Comparison of ENCODE assay signal across 16 mouse cellular contexts in genomic region chr2:26574862-26575261, GRCm38 (mm10). TPM values are rescaled to one million over a fixed set of nuclear protein-coding genes. Genes with fewer than 3 reads are reported as not detected.
DNase-seq lines count a peak whose midpoint lies in the region; ATAC-seq and TF ChIP-seq lines count a peak whose summit lies in the region.
"Had no signal": no experiment of that assay in that cellular context is flagged by ENCODE, and none has a peak within 500 bp of the region (broad histone marks: within the 10 kb centered on the region; RNA-seq: fewer than 3 reads in every experiment).

No protein-coding gene starts in this region.

- H3K9ac ChIP-seq in heart, embryonic 15.5 days = no peak overlapping the region
- H3K9ac ChIP-seq in kidney, postnatal 0 days (ENCODE audit: low read depth, low read length) = no peak overlapping the region
- peak overlapping the region; percentile 66 for H3K9ac ChIP-seq in liver, embryonic 12.5 days

- H3K4me2 ChIP-seq in heart, embryonic 15.5 days = no peak overlapping the region
- H3K4me2 ChIP-seq in kidney, postnatal 0 days (ENCODE audit: low read length) = no peak overlapping the region
- H3K4me2 ChIP-seq in liver, embryonic 12.5 days = peak overlapping the region; percentile 65; the same call in 1 of the 2 replicates

- no peak for DNase-seq in heart, adult 18-20 months
- no peak for DNase-seq in kidney, postnatal 0 days (ENCODE audit: low spot score)
- no peak for DNase-seq in kidney, adult 11 months
- DNase-seq in embryo, embryonic 10.5 days (ENCODE audit: low spot score) = peak; percentile 55
- DNase-seq in thymus, postnatal 25 days = no peak
- DNase-seq: cerebellum, adult 18-20 months; heart, postnatal 14 days; kidney, postnatal 14 days; thymus, postnatal 36 days had no signal

- WGBS in heart, embryonic 15.5 days = 51% methylated on average over 5 of the region's 5 CpGs
- WGBS in kidney, postnatal 0 days = 76% methylated on average over 5 of the region's 5 CpGs
- 50% methylated on average over 5 of the region's 5 CpGs for WGBS in liver, embryonic 12.5 days (ENCODE audit: insufficient replicate concordance)

- ATAC-seq in heart, embryonic 15.5 days (replicated peaks; ENCODE audit: insufficient number of reproducible peaks, insufficient read depth, low FRiP score, low read depth) = no peak
- no peak for ATAC-seq in kidney, postnatal 0 days (replicated peaks; ENCODE audit: low FRiP score, low read depth)
- no peak for ATAC-seq in liver, embryonic 12.5 days

- H3K4me1 ChIP-seq in heart, embryonic 15.5 days (replicated peaks) = peaks cover 66% of the 10 kb centered on the region
- peaks cover 22% of the 10 kb centered on the region for H3K4me1 ChIP-seq in kidney, postnatal 0 days (replicated peaks; ENCODE audit: insufficient read depth, low read length)
- peaks cover 100% of the 10 kb centered on the region for H3K4me1 ChIP-seq in liver, embryonic 12.5 days

- H3K27ac ChIP-seq in heart, embryonic 15.5 days = peak overlapping the region; percentile 86
- peak overlapping the region; percentile 70 for H3K27ac ChIP-seq in kidney, postnatal 0 days
- H3K27ac ChIP-seq in liver, embryonic 12.5 days = peak overlapping the region; percentile 87

- H3K27me3 ChIP-seq in heart, embryonic 15.5 days = no peaks in the 10 kb centered on the region
- H3K27me3 ChIP-seq in kidney, postnatal 0 days (ENCODE audit: insufficient read depth, low read length) = no peaks in the 10 kb centered on the region
- H3K27me3 ChIP-seq in liver, embryonic 12.5 days (replicated peaks) = no peaks in the 10 kb centered on the region

- H3K4me3 ChIP-seq in heart, embryonic 15.5 days = no peak overlapping the region
- H3K4me3 ChIP-seq in kidney, postnatal 0 days (replicated peaks; ENCODE audit: low read depth, low read length) = no peak overlapping the region
- H3K4me3 ChIP-seq in liver, embryonic 12.5 days = no peak overlapping the region
- H3K4me3 ChIP-seq: myocyte had no signal

- no peak for TF ChIP-seq CTCF in kidney, postnatal 0 days (IDR thresholded peaks at IDR 0.05; ENCODE audit: low read depth)

- no peaks in the 10 kb centered on the region for H3K9me3 ChIP-seq in heart, embryonic 15.5 days (replicated peaks)
- no peaks in the 10 kb centered on the region for H3K9me3 ChIP-seq in kidney, postnatal 0 days (replicated peaks; ENCODE audit: low read length)
- no peaks in the 10 kb centered on the region for H3K9me3 ChIP-seq in liver, embryonic 12.5 days (replicated peaks)

- H3K36me3 ChIP-seq in heart, embryonic 15.5 days = no peaks in the 10 kb centered on the region
- H3K36me3 ChIP-seq in kidney, postnatal 0 days (ENCODE audit: insufficient read depth, low read length) = no peaks in the 10 kb centered on the region
- H3K36me3 ChIP-seq in liver, embryonic 12.5 days = no peaks in the 10 kb centered on the region

RNA-seq across cellular contexts. Expression of gene Egfl7, which starts 5.0 kb away (rescaled TPM):
- 159 and 197 TPM in 2 replicates for polyA plus RNA-seq in heart, embryonic 15.5 days (2015; fragmentation: Nextera tagmentation; extraction: Ambion mirVana)
- total RNA-seq in heart, adult 18-20 months (2021) = 10 to 100 TPM; 94.2 to 94.8 TPM
- 199 and 211 TPM in 2 replicates for polyA plus RNA-seq in kidney, postnatal 0 days (2015; fragmentation: Nextera tagmentation; extraction: Ambion mirVana)
- 106 and 120 TPM in 2 replicates for polyA plus RNA-seq in liver, embryonic 12.5 days (2016; fragmentation: Nextera tagmentation; extraction: Ambion mirVana)

RNA-seq across cellular contexts. Expression of gene Gm20532, which starts 11.6 kb away (rescaled TPM):
- not detected in 2 replicates for polyA plus RNA-seq in heart, embryonic 15.5 days (2015; fragmentation: Nextera tagmentation; extraction: Ambion mirVana)
- not detected for total RNA-seq in heart, adult 18-20 months (2021)
- not detected in 2 replicates for polyA plus RNA-seq in kidney, postnatal 0 days (2015; fragmentation: Nextera tagmentation; extraction: Ambion mirVana)
- polyA plus RNA-seq in liver, embryonic 12.5 days (2016; fragmentation: Nextera tagmentation; extraction: Ambion mirVana) = not detected in 2 replicates
- total RNA-seq: heart, postnatal 14 days; left cerebral cortex, adult 18-20 months had no signal
- polyA plus RNA-seq: embryonic facial prominence, embryonic 11.5 days; limb, embryonic 14.5 days; myocyte; stomach, embryonic 16.5 days had no signal

RNA-seq across cellular contexts. Expression of gene Agpat2, which starts 29.4 kb away (rescaled TPM):
- 19.9 and 26.3 TPM in 2 replicates for polyA plus RNA-seq in heart, embryonic 15.5 days (2015; fragmentation: Nextera tagmentation; extraction: Ambion mirVana)
- total RNA-seq in heart, adult 18-20 months (2021) = 10 to 100 TPM; 53.9 to 88.6 TPM
- polyA plus RNA-seq in kidney, postnatal 0 days (2015; fragmentation: Nextera tagmentation; extraction: Ambion mirVana) = 53.8 and 57.1 TPM in 2 replicates
- 26.7 and 28.7 TPM in 2 replicates for polyA plus RNA-seq in liver, embryonic 12.5 days (2016; fragmentation: Nextera tagmentation; extraction: Ambion mirVana)

RNA-seq across cellular contexts. Expression of gene Fam69b, which starts 53.4 kb away (rescaled TPM):
- polyA plus RNA-seq in heart, embryonic 15.5 days (2015; fragmentation: Nextera tagmentation; extraction: Ambion mirVana) = 12.2 and 18.0 TPM in 2 replicates
- total RNA-seq in heart, adult 18-20 months (2021) = 10 to 100 TPM; 22.0 to 22.2 TPM
- polyA plus RNA-seq in kidney, postnatal 0 days (2015; fragmentation: Nextera tagmentation; extraction: Ambion mirVana) = 27.3 and 29.5 TPM in 2 replicates
- polyA plus RNA-seq in liver, embryonic 12.5 days (2016; fragmentation: Nextera tagmentation; extraction: Ambion mirVana) = 4.6 and 5.5 TPM in 2 replicates

RNA-seq across cellular contexts. Expression of gene Notch1, which starts 58.4 kb away (rescaled TPM):
- 10.8 and 24.2 TPM in 2 replicates for polyA plus RNA-seq in heart, embryonic 15.5 days (2015; fragmentation: Nextera tagmentation; extraction: Ambion mirVana)
- total RNA-seq in heart, adult 18-20 months (2021) = 10 to 100 TPM; 29.8 to 30.5 TPM
- polyA plus RNA-seq in kidney, postnatal 0 days (2015; fragmentation: Nextera tagmentation; extraction: Ambion mirVana) = 12.1 and 12.9 TPM in 2 replicates
- polyA plus RNA-seq in liver, embryonic 12.5 days (2016; fragmentation: Nextera tagmentation; extraction: Ambion mirVana) = 4.1 and 4.4 TPM in 2 replicates
